In the genomic region with DNA sequence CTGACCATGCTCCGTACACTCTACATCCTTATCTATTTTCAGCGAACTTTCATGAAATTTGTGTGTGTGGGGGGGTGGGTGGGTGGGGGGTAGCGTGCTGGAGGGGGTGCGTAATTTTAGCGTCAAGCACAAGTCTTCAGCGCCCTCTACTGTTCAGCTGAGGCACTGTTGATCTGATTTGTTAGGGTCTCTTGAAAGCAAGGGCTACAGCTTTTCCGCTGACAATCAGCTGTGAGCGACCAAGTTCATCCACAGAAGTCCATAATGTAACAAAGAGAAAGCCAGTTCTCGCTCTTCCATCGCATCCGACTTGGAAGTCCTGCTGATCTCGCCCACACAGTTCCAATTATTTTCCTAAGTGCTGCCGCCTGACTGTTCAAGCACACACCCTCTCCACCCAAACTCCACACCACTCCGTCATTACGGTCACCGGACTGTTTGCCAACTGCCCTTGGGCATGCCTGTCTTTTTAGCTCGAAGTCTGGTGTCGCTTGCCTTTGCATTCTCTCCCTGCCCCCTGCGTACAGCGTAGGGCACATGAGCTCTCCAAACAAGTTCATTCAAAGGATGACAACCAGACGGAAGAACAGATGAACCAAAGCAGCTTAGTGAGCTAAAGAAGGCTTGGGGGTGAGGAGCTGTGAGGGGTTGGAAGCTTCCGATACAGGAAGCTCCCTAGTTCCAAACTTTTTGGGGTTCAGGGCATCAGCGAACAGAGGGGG, we compare ENCODE assay signal across 9 mouse cellular contexts. TPM values are rescaled to one million over a fixed set of nuclear protein-coding genes. Genes with fewer than 3 reads are reported as not detected.
DNase-seq lines count a peak whose midpoint lies in the region; ATAC-seq lines count a peak whose summit lies in the region.
"Had no signal": no experiment of that assay in that cellular context is flagged by ENCODE, and none has a peak within 500 bp of the region (broad histone marks: within the 10 kb centered on the region; RNA-seq: fewer than 3 reads in every experiment).

No protein-coding gene starts in this region.

- H3K4me2 ChIP-seq in forebrain, embryonic 14.5 days (ENCODE audit: low read length) = no peak overlapping the region
- H3K4me2 ChIP-seq: midbrain, embryonic 12.5 days had no signal

- no peaks in the 10 kb centered on the region for H3K27me3 ChIP-seq in forebrain, embryonic 14.5 days (replicated peaks; ENCODE audit: control insufficient read depth, insufficient read depth, low read length)

- ATAC-seq in forebrain, embryonic 14.5 days = 0 out of 2 replicates have a peak, but pooled peaks have one; percentile 26

- no peak overlapping the region for H3K4me3 ChIP-seq in forebrain, embryonic 14.5 days (ENCODE audit: low read depth, low read length)
- H3K4me3 ChIP-seq: midbrain, embryonic 12.5 days had no signal

- H3K9me3 ChIP-seq in forebrain, embryonic 14.5 days (replicated peaks; ENCODE audit: control insufficient read depth, low read length) = no peaks in the 10 kb centered on the region
- H3K9me3 ChIP-seq: midbrain, embryonic 12.5 days had no signal

- H3K27ac ChIP-seq in forebrain, embryonic 14.5 days (ENCODE audit: low read depth, low read length) = no peak overlapping the region
- H3K27ac ChIP-seq: midbrain, embryonic 12.5 days had no signal

- no peaks in the 10 kb centered on the region for H3K36me3 ChIP-seq in forebrain, embryonic 14.5 days (ENCODE audit: control insufficient read depth, insufficient read depth, low read length)
- H3K36me3 ChIP-seq: midbrain, embryonic 12.5 days had no signal

- peak; percentile 53 to 63 for DNase-seq in left cerebral cortex, adult 18-20 months (ENCODE audit: low spot score in 2 of 2)
- DNase-seq in left cerebral cortex, adult 8-10 months (ENCODE audit: low spot score in 2 of 2) = no peak
- DNase-seq in adrenal gland, postnatal 25 days = peak; percentile 26
- peak; percentile 68 for DNase-seq in forebrain, embryonic 14.5 days (ENCODE audit: low spot score)
- DNase-seq in kidney, postnatal 10 days = peak; percentile 62
- DNase-seq in lung, postnatal 10 days = peak; percentile 50
- peak; percentile 41 for DNase-seq in thymus, postnatal 14 days
- no peak for DNase-seq in spleen, postnatal 10 days (ENCODE audit: low spot score in 2 of 2)

- H3K4me1 ChIP-seq in forebrain, embryonic 14.5 days (ENCODE audit: control insufficient read depth, insufficient read depth, low read length) = no peaks in the 10 kb centered on the region

- no peak overlapping the region for H3K9ac ChIP-seq in forebrain, embryonic 14.5 days (ENCODE audit: low read length)
- H3K9ac ChIP-seq: midbrain, embryonic 12.5 days had no signal

- WGBS in forebrain, embryonic 14.5 days = 42% methylated on average over 23 of the region's 23 CpGs

RNA-seq across cellular contexts. Expression of a gene that starts 19.1 kb away (rescaled TPM):
- 10 to 100 TPM; 64.4 to 73.1 TPM for total RNA-seq in left cerebral cortex, adult 18-20 months (2021)
- 10 to 100 TPM; 56.3 to 63.7 (median 60.2) TPM for total RNA-seq in left cerebral cortex, adult 8-10 months (2022)
- 35.1 and 37.1 TPM in 2 replicates for total RNA-seq in adrenal gland, postnatal 25 days (2021)
- 0.58 and 0.66 TPM in 2 replicates for polyA plus RNA-seq in forebrain, embryonic 14.5 days (2014; fragmentation: Nextera tagmentation; extraction: Ambion mirVana)

Comparison
In these comparisons a context has a peak if more than half of its experiments do, and no peak if none do; other contexts are left out.
1. DNase-seq: peak in left cerebral cortex, adult 18-20 months (2 of 2), adrenal gland, postnatal 25 days (single experiment), forebrain, embryonic 14.5 days (single experiment), kidney, postnatal 10 days (single experiment), lung, postnatal 10 days (single experiment) and thymus, postnatal 14 days (single experiment); none in left cerebral cortex, adult 8-10 months (0 of 2) and spleen, postnatal 10 days (0 of 2).